Mouse (Mus musculus) lung, postnatal 25 days (tissue): ENCODE results near the gene Pex26.

Experiments
- DNase-seq: peaks from one replicate; pipeline ENCODE4 v3.0.0; 2022; ENCODE audit warnings: low spot score

The Pex26 gene

GRCm38 (mm10) chr6:121166098-121166552 is 17.3 kb upstream of the Pex26 start:
- DNase-seq, result no peak

GRCm38 (mm10) chr6:121167381-121167975 is 16.0 kb upstream of the Pex26 start:
- no peak for DNase-seq

GRCm38 (mm10) chr6:121171102-121171501 is 12.4 kb upstream of the Pex26 start:
- no peak for DNase-seq

GRCm38 (mm10) chr6:121173471-121173870 is 10.0 kb upstream of the Pex26 start:
- DNase-seq, result no peak

GRCm38 (mm10) chr6:121174761-121175160 is 8.7 kb upstream of the Pex26 start:
- DNase-seq, result no peak

- no peak for DNase-seq
These were observed 7.3 kb upstream of the Pex26 start for GRCm38 (mm10) chr6:121176011-121176730.

GRCm38 (mm10) chr6:121176731-121177098 is 6.8 kb upstream of the Pex26 start:
- DNase-seq, result no peak

- DNase-seq, result no peak
These were observed 6.3 kb upstream of the Pex26 start for GRCm38 (mm10) chr6:121177118-121177708.

- peak; percentile 70 for DNase-seq
These were observed 4.6 kb upstream of the Pex26 start for GRCm38 (mm10) chr6:121178700-121179358.

- no peak for DNase-seq
These were observed 3.6 kb upstream of the Pex26 start for GRCm38 (mm10) chr6:121179846-121180245.

GRCm38 (mm10) chr6:121184198-121185140 is 1.0 kb downstream of the Pex26 start:
- DNase-seq, result peak; percentile 82

- DNase-seq, result peak; percentile 31
These were observed 1.8 kb downstream of the Pex26 start for GRCm38 (mm10) chr6:121185232-121185631.

GRCm38 (mm10) chr6:121191261-121192009 is 8.0 kb downstream of the Pex26 start:
- peak; percentile 45 for DNase-seq

GRCm38 (mm10) chr6:121194061-121194955 is 10.8 kb downstream of the Pex26 start:
- DNase-seq, result no peak

GRCm38 (mm10) chr6:121194956-121195731 is 11.7 kb downstream of the Pex26 start:
- DNase-seq, result peak; percentile 35

- DNase-seq, result no peak
These were observed 14.4 kb downstream of the Pex26 start for GRCm38 (mm10) chr6:121197807-121198365.

GRCm38 (mm10) chr6:121200458-121200857 is 17.0 kb downstream of the Pex26 start:
- DNase-seq, result no peak

- no peak for DNase-seq
These were observed 18.6 kb downstream of the Pex26 start for GRCm38 (mm10) chr6:121202026-121202425.

GRCm38 (mm10) chr6:121206481-121206880 is 23.0 kb downstream of the Pex26 start:
- DNase-seq, result no peak
